Mouse (Mus musculus): ENCODE measurements at regions not wholly inside any gene's neighbourhood (a gene's known extent, or its start where the extent isn't known, plus 50 kb on each side); places are given as distances from the start of the nearest gene placed in this dataset.
"Not testable (repeated sequence)": the region's sequence is repeated elsewhere in the genome, so short reads cannot be mapped to it uniquely, and the experiment has no call there.

DNA sequence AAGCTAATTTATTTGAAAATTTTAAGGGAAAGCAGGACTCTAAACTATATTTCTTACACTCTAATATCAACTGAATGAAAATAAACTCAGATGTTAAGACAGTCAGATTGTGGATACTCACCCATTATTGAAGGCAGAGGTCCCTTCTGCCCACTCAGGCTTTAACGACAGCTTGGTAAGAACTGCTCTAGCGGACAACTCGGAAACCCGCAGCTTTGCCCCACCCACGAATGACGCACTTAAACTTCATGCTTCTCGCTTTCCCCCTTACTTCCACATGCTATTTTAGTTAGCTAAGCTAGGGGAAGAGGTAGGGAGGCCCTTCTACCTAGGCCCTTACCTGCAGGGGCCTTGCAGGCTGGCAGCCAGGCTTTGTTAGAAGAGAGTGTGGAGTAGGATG lies 50.8 kb upstream of the Elmo1 start:
- peak; percentile 24 to 31 for DNase-seq (ENCODE audit: low spot score in 2 of 2)

DNA sequence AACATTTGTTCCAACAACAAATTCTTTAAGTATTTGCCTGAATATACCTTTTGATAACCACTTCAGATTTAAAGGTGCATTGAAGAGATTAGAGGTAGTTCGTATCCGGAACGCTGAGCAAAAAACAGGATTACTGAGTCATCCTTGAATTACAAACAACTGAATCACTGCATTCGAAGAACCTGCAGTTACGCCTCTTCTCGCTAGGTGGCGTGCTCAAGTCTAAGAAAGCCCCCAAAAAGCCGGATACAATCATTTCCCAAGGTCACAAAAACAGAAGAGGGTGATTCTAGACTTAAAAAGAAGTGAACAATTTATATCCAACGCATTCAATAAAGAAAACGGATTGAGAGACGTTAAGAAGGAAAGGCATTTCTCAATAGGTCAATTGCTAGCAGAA lies 51.9 kb upstream of the Elmo1 start:
- peak in 1 of 2 experiments; percentile 29 for DNase-seq (ENCODE audit: low spot score in 2 of 2)

DNA sequence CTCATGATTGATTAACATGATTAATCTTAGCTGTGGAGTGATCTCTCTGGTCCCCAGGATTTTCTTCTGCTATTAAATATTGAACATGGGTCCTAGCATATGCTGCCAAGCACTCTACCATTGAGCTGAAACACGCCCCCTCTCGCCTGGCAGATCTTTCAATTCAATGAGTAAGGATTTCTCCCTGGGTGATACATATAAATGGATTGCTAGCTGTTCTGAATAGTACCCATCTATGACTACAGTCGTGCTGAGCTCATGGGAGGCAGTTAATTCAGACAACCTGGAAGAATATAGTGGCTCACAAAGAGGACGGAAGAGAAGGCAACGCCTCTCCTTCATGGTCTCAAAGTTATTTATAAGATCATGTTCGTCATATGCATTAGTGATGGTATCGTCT lies 53.0 kb upstream of the Elmo1 start:
- no peak for DNase-seq (ENCODE audit: low spot score in 2 of 2)

DNA sequence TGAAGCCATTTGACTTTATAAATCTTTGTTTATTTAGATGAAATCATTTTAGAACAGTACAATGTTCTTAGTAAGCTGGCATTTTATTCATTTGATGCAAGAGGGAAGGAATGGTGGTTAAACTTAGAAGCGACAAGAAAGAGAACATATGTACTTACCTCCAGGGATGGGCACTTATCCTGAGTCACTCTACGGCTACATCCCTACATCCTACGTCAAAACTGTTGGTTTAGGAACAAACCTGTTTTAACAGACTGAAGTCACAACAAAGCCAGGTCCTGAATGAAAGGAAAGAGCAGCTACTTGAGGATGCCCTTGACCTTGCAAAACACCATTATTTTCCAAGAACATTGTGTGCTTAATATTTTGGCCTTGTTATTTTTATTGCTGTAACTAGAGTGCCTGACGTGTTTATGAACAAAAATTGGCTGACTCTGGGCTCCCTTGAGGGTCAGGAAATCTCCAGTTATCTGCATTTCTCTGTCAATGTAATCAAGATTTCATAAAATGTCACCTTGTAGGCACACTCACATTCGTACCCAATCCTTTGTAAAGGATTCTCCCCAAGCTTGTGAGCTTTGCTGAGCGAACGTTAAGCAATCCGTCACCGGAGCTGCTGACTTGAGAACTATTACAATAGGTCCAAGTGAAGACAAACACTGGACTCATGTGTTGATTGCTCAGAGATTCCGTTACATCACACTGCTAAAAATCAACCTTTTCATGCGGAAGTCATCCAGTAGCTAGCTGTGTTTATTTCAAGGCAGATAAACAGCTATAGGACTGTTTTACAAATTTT lies 56.3 kb upstream of the Elmo1 start:
- DNase-seq (ENCODE audit: low spot score in 2 of 2), result no peak

DNA sequence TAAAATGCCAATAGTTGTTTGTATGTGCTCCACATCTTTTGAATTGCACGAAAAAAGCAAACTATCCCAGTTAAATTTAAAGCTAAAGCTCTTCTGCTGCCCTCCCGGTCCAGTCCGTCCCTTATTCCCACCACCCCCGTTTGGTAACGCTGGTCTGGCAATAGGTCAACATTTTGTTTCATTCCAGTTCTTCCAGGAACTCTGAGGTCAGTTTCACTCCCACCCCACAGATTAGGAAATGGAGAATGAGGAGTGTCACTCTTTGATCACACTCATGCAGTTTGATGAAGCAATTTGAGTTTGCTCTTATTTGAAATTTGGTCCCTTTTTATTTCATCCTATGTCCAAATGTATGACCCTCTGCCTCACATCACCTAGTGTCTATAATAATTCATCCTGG lies 58.7 kb upstream of the Elmo1 start:
- no peak for DNase-seq (ENCODE audit: low spot score in 2 of 2)

DNA sequence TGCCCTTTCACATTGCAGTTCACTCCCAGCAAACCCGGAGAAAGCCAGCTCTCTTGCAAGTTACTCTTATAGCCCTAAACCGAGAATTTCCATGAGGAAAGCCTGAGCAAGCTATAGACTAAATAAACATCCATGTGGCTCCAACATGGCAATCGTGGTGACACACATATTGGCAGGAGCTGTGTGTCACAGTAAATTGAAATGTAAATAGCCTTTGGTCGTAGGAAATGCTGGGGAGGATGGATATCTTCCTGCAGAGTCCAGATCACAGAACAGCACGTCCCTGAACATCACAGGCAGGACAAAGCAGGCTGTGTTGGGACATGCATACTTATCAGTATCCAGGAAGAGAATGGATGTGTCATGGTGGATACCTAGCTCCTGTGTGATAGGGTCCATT lies 59.3 kb upstream of the Elmo1 start:
- DNase-seq (ENCODE audit: low spot score in 2 of 2), result no peak

DNA sequence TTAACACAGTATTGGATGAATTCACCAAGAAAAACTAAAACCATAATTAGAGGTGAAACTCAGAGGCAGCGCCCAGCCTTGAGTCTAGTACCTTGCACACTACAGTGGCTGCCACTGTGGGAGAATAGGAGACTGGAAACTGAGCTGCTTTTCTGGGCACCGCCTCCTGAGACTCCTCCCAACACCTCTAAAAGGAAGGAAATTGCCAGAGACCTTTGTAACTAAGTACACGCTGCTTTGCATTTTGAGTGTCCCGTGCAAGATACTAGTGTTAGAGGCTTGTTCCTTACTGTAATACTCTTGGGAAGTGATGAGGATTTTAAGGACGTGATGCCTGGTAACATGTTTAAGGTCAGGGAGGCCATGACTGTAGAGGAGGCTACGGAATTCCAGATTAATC lies 63.8 kb upstream of the Elmo1 start:
- DNase-seq (ENCODE audit: low spot score in 2 of 2), result no peak

DNA sequence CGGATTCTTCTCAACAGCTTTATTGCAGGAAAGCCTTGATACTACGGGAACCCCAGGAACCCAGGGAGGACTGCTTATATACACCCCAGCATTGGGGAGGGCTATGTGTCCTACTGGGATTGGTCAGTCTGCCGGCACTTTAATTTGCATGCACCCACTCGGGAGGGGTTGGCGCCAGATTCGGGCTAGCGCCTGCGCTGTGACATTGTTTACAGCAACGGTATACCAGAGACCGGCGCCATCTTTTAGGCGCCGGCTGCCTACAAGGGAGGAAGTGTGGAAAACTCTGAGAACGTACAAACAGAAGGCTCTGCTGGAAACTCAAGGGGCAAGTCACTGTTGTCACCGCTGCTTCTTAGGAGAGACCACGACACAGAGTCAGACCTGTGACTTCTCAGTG lies 73.9 kb upstream of the Elmo1 start:
- DNase-seq (ENCODE audit: low spot score in 2 of 2), result not testable (repeated sequence)

DNA sequence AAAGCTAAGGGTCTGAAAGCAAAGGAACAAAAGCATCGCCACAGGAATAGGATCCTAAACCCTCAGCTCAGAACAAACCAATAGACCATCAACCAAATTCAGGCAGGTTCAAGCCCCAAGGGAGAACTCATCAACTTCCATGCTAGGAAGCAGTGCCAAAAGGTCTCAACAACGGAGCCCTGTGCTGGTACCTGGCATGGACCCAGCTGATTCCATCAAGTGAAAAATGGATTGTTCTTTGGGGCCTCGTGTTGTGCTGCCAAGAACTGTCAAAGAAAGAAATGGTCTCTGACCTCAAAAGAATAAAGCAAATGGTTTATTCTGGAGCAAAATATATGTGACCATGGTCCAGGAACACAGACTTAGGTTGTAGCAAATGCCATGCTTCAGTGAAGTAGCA lies 77.8 kb upstream of the Elmo1 start:
- DNase-seq (ENCODE audit: low spot score in 2 of 2), result no peak

DNA sequence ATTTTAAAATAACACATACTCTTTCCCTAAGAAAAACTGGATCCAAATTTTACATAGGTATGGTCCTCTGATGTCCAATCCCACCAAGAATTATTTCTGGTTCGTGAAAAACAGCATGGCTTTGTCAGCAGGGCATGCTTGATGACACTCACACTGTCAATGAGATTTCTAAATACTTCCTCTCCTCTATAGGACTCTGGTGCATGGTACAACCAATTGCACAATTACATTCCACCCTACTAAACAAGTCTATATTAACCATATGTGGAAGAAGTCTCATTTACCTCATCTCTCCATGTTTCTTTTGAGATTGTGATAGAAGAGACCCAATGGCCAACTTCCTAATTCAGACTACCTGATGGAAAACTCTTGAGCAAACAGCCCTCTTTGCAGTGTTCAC lies 81.2 kb upstream of the Elmo1 start:
- no peak for DNase-seq (ENCODE audit: low spot score in 2 of 2)

DNA sequence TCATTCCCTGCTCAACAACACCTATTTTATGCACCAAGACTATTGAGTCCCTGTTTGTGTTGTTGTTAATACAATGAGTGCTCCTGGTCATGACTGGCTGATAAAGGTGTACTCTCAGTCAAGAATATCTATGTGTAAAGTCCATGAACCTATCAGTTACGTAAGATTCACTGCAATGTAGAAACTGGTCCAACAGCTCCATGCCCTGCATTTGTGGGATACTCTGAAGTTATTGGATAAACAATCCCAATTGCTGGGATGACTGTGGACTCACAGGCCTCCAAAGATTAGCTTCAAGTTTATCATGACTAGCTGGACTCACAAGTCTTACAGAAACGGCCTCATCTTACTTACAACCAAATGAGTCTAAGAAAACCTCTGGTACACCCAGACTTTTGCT lies 82.8 kb upstream of the Elmo1 start:
- DNase-seq (ENCODE audit: low spot score in 2 of 2), result no peak

DNA sequence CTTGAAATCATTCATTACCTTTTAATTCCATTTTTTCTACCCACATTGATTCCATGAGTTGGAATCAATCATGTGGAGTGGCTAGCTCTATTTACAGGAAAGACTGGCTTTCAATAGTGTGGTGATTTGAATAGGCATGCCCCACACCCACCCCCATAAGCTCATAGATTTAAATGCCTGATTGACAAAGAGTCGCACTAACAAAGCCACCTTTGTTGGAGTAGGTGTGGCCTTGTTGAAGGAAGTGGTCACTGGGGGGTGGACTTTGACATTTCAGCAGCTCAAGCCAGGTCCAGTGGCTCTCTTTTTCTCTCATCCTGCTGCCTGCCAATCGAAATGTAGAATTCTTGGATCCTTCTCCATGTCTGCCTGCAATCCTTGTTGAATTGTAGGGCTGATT lies 92.8 kb upstream of the Elmo1 start:
- no peak for DNase-seq (ENCODE audit: low spot score in 2 of 2)

DNA sequence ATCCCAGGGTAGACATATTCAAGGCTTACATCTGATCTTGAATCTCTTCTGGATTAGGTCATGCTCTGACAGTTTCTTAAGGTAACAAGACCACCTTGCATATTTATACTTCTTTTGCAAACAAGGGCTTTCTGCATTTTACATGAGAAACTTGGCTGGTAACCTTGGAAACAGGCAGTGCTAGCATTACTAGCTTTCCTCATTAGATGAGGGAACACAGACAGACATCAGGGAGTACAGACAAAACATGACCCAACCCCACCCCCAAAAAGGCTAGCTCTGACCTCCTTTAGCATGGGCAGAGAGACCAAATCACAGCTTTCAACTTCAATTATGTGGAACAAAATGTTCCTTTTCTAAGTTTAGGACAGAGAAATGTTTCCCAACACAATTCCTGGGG lies 114.8 kb upstream of the Elmo1 start:
- DNase-seq (ENCODE audit: low spot score in 2 of 2), result no peak

DNA sequence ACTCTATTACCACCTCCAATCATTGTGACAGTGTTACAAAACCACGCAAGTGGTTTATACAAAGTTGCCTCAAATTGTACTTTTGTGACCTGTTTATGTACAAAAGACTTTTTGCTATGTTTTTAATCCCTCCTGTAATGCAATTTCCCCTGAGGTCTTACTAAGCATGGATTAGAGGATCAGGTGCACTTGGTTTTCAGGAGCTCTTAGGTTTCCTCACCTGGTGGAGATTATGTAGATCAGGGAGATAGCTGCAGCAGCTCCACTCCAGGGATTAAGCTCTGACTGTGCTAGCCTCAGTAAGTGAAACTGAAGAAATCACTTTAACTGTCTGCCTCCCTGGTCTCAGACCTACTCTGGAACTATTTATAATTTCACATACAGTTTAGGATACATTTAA lies 123.8 kb upstream of the Elmo1 start:
- DNase-seq (ENCODE audit: low spot score in 2 of 2), result no peak

DNA sequence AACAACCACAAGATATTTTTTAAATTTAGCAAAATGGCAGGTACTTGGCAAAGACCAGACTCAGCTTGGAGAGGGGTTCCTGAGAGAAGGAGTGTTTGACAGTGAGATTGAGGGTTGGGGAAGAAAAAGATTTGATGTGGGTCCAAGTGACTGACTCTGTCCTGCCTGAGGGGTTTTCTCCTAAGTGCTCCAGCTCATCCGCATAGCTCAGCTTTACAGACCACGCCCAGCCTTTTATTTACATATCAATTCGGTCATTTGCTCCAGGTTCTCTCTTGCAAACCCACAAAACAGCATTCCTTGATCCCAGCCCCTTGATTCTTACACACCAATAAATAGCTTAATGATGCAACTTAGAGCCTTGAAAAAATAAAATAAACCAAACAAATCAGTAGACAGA lies 127.4 kb upstream of the Elmo1 start:
- DNase-seq (ENCODE audit: low spot score in 2 of 2), result no peak

DNA sequence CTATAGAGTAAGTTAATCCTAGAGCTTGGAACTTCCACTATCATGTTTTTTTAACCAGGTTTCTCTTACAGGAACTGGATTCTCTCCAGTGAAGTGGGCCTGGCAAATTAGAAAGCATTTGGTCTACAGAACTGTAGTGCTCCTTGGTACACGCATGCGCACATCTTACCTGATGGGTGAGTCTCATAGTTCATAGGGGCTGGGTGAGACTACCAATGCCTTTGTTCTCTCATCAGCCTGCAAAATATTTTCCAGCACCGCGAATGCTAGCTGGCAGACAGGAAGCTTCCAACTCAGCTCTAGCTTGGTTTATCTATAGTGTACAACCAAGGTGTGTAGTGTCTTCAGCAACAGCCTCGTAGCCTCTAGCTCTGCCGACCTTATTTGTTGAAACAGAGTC lies 104.7 kb upstream of the Gpr141 start:
- no peak for DNase-seq (ENCODE audit: low spot score in 2 of 2)

DNA sequence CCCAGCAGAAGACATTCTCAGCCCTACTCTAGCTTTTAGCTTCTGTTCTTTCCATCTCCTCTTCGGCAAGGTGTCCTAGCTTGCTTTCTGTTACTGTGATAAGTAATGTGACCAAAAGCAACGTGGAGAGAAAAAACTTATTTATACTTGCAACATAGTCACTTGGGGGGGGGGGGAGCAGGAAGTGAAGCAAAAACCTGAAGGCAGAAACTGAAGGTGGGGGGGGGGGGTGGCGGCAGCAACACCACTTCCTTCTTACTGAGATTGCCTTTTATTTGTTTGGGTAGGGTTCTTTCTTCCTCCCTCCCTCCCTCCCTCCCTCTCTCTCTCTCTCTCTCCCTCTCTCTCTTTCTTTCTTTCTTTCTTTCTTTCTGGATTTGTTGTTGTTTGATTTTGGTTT lies 103.8 kb upstream of the Gpr141 start:
- no peak for DNase-seq (ENCODE audit: low spot score in 2 of 2)

DNA sequence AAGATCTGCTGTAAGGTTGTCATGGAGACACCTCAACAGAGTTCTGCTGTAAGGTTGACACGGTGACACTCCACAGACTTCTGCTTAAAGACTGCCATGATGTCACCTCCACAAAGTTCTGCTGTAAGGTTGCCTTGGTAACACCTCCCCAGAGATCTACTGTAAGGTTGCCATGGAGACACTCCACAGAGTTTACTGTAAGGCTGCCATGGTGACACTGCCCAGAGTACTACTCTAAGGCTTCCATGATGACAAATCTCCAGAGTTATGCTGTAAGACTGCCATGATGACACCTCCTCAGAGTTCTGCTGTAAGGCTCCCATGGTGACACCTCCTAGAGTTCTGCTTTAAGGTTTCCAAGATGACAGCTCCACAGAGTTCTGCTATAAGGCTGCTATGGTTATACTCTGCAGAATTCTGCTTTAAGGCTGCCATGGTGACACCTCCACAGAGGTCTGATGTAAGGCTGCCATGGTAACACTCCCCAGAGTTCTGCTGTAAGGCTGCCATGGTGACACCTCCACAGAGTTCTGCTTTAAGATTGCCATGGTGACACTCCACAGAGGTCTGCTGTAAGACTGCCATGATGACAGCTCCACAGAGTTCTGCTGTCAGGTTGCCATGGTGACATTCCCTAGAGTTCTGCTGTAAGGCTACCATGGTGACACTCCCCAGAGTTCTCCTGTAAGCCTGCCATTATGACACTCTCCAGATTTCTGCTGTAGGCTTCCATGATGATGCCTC lies 97.2 kb upstream of the Gpr141 start:
- no peak for DNase-seq (ENCODE audit: low spot score in 2 of 2)

DNA sequence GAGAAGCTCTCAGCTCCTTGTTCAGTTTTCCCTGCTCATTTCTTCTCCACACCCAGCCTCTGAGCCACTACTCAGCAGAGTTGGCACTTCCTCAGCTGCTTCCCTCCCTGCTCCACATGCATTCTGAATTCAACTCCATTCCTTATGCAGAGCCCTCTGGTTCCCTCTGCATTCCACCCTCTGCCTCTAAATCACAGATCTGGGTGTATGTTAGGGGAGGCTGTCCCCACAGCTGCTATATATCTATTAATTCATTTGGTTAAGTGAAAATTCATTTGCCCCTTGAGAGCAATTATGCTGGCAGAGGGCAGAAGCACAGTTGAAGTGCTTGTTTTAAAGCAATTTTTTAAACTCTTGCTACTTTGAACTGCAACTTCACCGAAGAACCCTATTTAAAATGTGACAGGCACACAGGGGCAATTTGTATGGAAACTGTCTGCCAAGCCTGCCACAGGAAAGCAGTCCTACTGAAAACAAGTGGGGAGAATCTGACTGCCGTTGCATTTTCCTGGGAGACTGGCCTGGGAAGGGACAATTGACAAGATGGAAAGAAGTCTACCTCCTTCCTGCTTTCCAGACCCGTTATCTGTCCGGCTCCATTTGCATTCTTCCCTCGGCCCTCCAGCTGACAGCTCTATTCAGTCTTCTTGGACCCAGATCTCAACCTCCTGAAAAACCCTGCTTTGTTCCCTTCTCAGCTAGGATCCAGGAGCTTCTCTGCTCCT lies 88.0 kb upstream of the Gpr141 start:
- no peak for DNase-seq (ENCODE audit: low spot score in 2 of 2)

DNA sequence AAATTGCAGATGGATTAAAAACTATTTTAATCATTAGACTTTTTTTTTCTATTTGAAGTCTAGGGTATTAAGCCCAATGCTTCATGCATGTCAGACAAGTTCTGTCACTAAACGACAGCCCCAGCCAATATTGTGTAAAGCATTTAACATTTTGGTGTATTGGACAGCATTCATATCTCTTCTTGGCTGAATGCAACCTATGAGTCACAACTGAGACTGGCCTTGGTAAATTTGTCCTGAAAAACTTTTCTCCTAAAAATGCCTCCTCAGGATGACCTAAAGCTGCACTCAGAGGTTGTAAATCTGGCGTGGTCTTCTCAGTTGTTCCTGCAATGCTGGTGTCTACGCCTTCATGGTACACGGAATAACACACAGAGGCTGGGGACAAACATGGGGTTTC lies 78.7 kb upstream of the Gpr141 start:
- DNase-seq (ENCODE audit: low spot score in 2 of 2), result no peak

DNA sequence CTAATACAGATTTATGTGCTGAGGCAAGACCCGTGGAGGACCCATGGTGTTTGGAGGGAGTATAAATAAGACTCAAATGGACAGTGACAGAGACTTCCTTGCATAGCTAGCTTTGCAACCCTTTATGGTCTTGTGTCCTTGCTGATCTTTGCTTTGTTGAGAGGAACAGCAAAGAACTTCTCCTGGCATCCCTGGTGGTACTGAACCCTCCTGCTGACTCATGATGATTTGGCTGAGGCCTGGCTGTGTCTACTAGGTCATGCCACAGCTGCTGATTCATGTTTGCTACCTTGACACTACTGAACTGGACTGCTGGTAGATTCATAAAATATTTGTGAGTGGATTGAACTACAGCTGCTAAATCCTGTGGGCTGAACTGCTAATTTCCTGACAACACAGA lies 73.1 kb upstream of the Gpr141 start:
- no peak for DNase-seq (ENCODE audit: low spot score in 2 of 2)

DNA sequence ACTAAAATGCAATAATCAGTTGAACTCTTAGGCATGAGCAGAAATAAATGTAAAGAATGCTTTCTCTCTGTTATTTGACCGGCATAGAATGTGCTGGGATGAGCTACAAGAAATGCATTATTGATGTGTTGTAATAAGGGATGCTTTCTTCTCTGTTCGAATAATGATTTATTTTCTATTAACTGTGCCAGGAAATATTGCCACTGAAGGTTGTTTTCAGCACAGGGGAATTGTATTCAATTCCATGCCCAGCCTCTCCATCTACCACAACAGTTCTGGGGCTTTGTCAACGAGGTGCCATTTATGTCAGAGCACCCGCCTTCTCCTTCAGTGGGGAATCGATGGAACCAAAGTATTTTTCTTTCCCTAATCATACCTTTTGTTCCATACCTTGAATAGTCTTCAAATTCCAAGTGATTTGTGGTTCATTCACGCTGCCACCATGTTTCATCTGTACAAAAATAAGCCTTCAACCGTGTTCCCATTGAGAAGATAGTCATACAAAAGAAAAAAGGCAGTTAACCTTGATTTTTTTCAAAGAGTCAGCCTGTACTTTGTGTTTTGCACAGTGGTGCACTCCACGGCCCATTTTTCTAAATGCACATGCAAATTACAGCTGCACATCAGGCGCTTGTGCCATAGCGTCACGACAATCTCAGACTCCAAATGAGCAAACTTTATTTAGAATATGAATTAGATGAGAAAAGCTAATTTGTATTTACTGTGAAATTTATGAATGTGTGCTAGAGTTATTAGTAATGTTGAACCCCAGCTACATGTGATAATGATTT lies 65.1 kb upstream of the Gpr141 start:
- no peak for DNase-seq (ENCODE audit: low spot score in 2 of 2)
